Mouse (Mus musculus) CH12.LX (cell line): ENCODE measurements around the gene Ccl17. TPM values are rescaled to one million over a fixed set of nuclear protein-coding genes. Genes with fewer than 3 reads are reported as not detected.
A peak's percentile ranks its signal among the peaks of the same experiment; 100 is the strongest.

ENCODE experiments used
- DNase-seq: peaks from one replicate; pipeline ENCODE4 v3.0.0-alpha.2; 2013; ENCODE audit errors: extremely low read depth
- H3K27ac ChIP-seq: 2 replicates; pipeline ENCODE4 v1.5.1; 2012; ENCODE audit warnings: low read depth, mild to moderate bottlenecking, control low read depth, moderate library complexity; ENCODE audit not compliant: insufficient read depth
- H3K27me3 ChIP-seq: replicated peaks from 2 replicates; pipeline ENCODE3; 2012; ENCODE audit warnings: inconsistent platforms
- H3K36me3 ChIP-seq, 2 experiments: replicated peaks in 1 of 2; 2 replicates each; pipeline versions ENCODE3 to v1.6.1; 2012; ENCODE audit warnings: inconsistent platforms in 1 of 2, low read length in 1 of 2, mild to moderate bottlenecking in 1 of 2, mixed read lengths in 1 of 2, moderate library complexity in 1 of 2; ENCODE audit not compliant: control insufficient read depth in 1 of 2, insufficient read depth in 1 of 2
- H3K4me1 ChIP-seq, 2 experiments: 2 replicates each; pipeline ENCODE4 v1.6.1; 2012; ENCODE audit warnings: inconsistent platforms in 1 of 2, moderate library complexity in 1 of 2; ENCODE audit not compliant: insufficient read depth in 2 of 2, control insufficient read depth in 1 of 2
- H3K4me2 ChIP-seq: 2 replicates; pipeline ENCODE4 v1.6.1; 2012; ENCODE audit warnings: low read depth, mild to moderate bottlenecking, control low read depth; ENCODE audit not compliant: poor library complexity, insufficient read depth, severe bottlenecking
- H3K4me3 ChIP-seq, 3 experiments: fragments of 150-350 bp in 1 of 3; sonication (generic) in 1 of 3; replicated peaks in 1 of 3; 2 replicates each; pipeline versions ENCODE3 to v1.5.1; 2011 to 2012; ENCODE audit warnings: low read depth in 2 of 3, low read length in 2 of 3, mild to moderate bottlenecking in 2 of 3, moderate library complexity in 2 of 3, control low read depth in 1 of 3, improper control_type of control experiment in 1 of 3, inconsistent platforms in 1 of 3, mixed read lengths in 1 of 3; ENCODE audit not compliant: poor library complexity in 1 of 3
- H3K79me2 ChIP-seq: replicated peaks from 2 replicates; pipeline ENCODE4 v1.6.1; 2012; ENCODE audit warnings: mild to moderate bottlenecking, moderate library complexity; ENCODE audit not compliant: control insufficient read depth, poor library complexity, insufficient read depth, severe bottlenecking; ENCODE audit errors: extremely low read depth
- H3K9ac ChIP-seq: 2 replicates; pipeline ENCODE4 v1.6.1; 2012; ENCODE audit warnings: low read depth, mild to moderate bottlenecking, control low read depth, moderate library complexity; ENCODE audit not compliant: insufficient read depth
- H3K9me3 ChIP-seq: replicated peaks from 2 replicates; pipeline ENCODE3; 2012; ENCODE audit warnings: low read length, inconsistent platforms, mixed read lengths
- CTCF ChIP-seq, 2 experiments: IDR thresholded peaks in 1 of 2; conservative IDR thresholded peaks in 1 of 2; 2 replicates each; pipeline ENCODE4 v1.5.1; 2011 to 2012; ENCODE audit warnings: low read depth in 2 of 2, low read length in 2 of 2, improper control_type of control experiment in 1 of 2, inconsistent platforms in 1 of 2, mild to moderate bottlenecking in 1 of 2, moderate library complexity in 1 of 2
- ELF1 ChIP-seq: IDR thresholded peaks from 2 replicates; pipeline ENCODE4 v1.6.1; 2014; ENCODE audit warnings: low read depth, mild to moderate bottlenecking, inconsistent platforms, low read length, improper control_type of control experiment
- GABPA ChIP-seq: IDR thresholded peaks from 2 replicates; pipeline ENCODE4 v1.6.1; 2012; ENCODE audit warnings: low read depth, low read length, improper control_type of control experiment, inconsistent platforms; ENCODE audit not compliant: insufficient replicate concordance
- HCFC1 ChIP-seq: IDR thresholded peaks from 2 replicates; pipeline ENCODE4 v1.6.1; 2012; ENCODE audit warnings: low read depth, mild to moderate bottlenecking, inconsistent platforms, low read length, improper control_type of control experiment
- IRF4 ChIP-seq: IDR thresholded peaks from 2 replicates; pipeline ENCODE4 v1.6.1; 2014; ENCODE audit warnings: low read depth, mild to moderate bottlenecking, inconsistent platforms, low read length, improper control_type of control experiment
- KAT2A ChIP-seq: IDR thresholded peaks from 2 replicates; pipeline ENCODE4 v1.6.1; 2012; ENCODE audit warnings: low read length, improper control_type of control experiment, inconsistent platforms; ENCODE audit not compliant: insufficient replicate concordance
- MEF2A ChIP-seq: IDR thresholded peaks from 2 replicates; pipeline ENCODE4 v1.6.1; 2014; ENCODE audit warnings: low read depth, mild to moderate bottlenecking, inconsistent platforms, low read length, improper control_type of control experiment, borderline replicate concordance
- MXI1 ChIP-seq: IDR thresholded peaks from 2 replicates; pipeline ENCODE4 v1.6.1; 2011; ENCODE audit warnings: mild to moderate bottlenecking, low read depth, low read length, improper control_type of control experiment
- MYC ChIP-seq: IDR thresholded peaks from 2 replicates; pipeline ENCODE4 v1.6.1; 2011; ENCODE audit warnings: low read depth, mild to moderate bottlenecking, improper control_type of control experiment, low read length
- PAX5 ChIP-seq: IDR thresholded peaks from 2 replicates; pipeline ENCODE4 v1.6.1; 2012; ENCODE audit warnings: low read length, inconsistent platforms, mixed read lengths
- RAD21 ChIP-seq: IDR thresholded peaks from 2 replicates; pipeline ENCODE4 v1.6.1; 2011; ENCODE audit warnings: low read depth, mild to moderate bottlenecking, low read length, improper control_type of control experiment, moderate library complexity
- RCOR1 ChIP-seq: conservative IDR thresholded peaks from 2 replicates; pipeline ENCODE4 v1.6.1; 2012; ENCODE audit warnings: low read depth, mild to moderate bottlenecking, inconsistent platforms, low read length, improper control_type of control experiment
- SIN3A ChIP-seq: IDR thresholded peaks from 2 replicates; pipeline ENCODE4 v1.6.1; 2012; ENCODE audit warnings: low read length, improper control_type of control experiment, inconsistent platforms
- SMC3 ChIP-seq: IDR thresholded peaks from 2 replicates; pipeline ENCODE4 v1.6.1; 2011; ENCODE audit warnings: low read depth, low read length, improper control_type of control experiment
- TBP ChIP-seq: conservative IDR thresholded peaks from 2 replicates; pipeline ENCODE4 v1.6.1; 2011; ENCODE audit warnings: low read depth, low read length, improper control_type of control experiment
- TCF12 ChIP-seq: IDR thresholded peaks from 2 replicates; pipeline ENCODE4 v1.6.1; 2014; ENCODE audit warnings: low read depth, mild to moderate bottlenecking, inconsistent platforms, low read length, improper control_type of control experiment
- UBTF ChIP-seq: IDR thresholded peaks from 2 replicates; pipeline ENCODE4 v1.6.1; 2012; ENCODE audit warnings: low read depth, mild to moderate bottlenecking, inconsistent platforms, low read length, improper control_type of control experiment, moderate library complexity
- USF2 ChIP-seq: conservative IDR thresholded peaks from 2 replicates; pipeline ENCODE4 v1.6.1; 2011; ENCODE audit warnings: low read depth, low read length, improper control_type of control experiment
- ZC3H11A ChIP-seq: IDR thresholded peaks from 2 replicates; pipeline ENCODE4 v1.6.1; 2012; ENCODE audit warnings: low read depth, mild to moderate bottlenecking, inconsistent platforms, low read length, improper control_type of control experiment
- ZMIZ1 ChIP-seq: IDR thresholded peaks from 2 replicates; pipeline ENCODE4 v1.6.1; 2012; ENCODE audit warnings: low read depth, mild to moderate bottlenecking, inconsistent platforms, low read length, improper control_type of control experiment
- ZNF384 ChIP-seq: IDR thresholded peaks from 2 replicates; pipeline ENCODE4 v1.6.1; 2012; ENCODE audit warnings: low read depth, low read length, improper control_type of control experiment, inconsistent platforms
- dilution Hi-C: fragments of 300-500 bp; cut with MboI; formaldehyde crosslinking; loops from 2 replicates; pipeline ENCODE4 v1.14.3; 2020; ENCODE audit warnings: low sequenced_read_pairs; ENCODE audit not compliant: extremely low pct_unique_long_range_greater_than_20kb, extremely low pct_ligation_motif_present
- in situ Hi-C: fragments of 300-500 bp; cut with MboI; formaldehyde crosslinking; loops from 3 replicates; pipeline ENCODE4 v1.14.3; 2019; ENCODE audit warnings: low sequenced_read_pairs, low pct_ligation_motif_present, low pct_unique_long_range_greater_than_20kb, mixed read lengths
- polyA plus RNA-seq: library from polyadenylated mRNA; unstranded; fragments of >175 nt; gene quantifications from 2 replicates; pipeline ENCODE4 v1.2.1, GENCODE M21; 2012; ENCODE audit warnings: low read depth; ENCODE audit not compliant: insufficient read length
- total RNA-seq, 2 experiments: library from RNA; depleted of rRNA; stranded (reverse); fragments of 300-350 nt in 1 of 2; fragments of >200 nt in 1 of 2; gene quantifications; 2 replicates each; pipeline ENCODE4 v1.2.3; 2012 to 2014

The Ccl17 gene
- total and polyA plus RNA-seq, 3 experiments = 1.3 to 2.6 (median 2.1) TPM

GRCm38 (mm10) chr8:94814556-94814955 is 4.3 kb downstream of the Ccl17 start:
- peaks cover 2 to 25% of the 10 kb centered on the region in 2 experiments for H3K36me3 ChIP-seq
- H3K4me2 ChIP-seq = no peak overlapping the region
- H3K79me2 ChIP-seq = no peaks in the 10 kb centered on the region
- H3K27me3 ChIP-seq = no peaks in the 10 kb centered on the region
- no peak overlapping the region for H3K27ac ChIP-seq
- no peak for TF ChIP-seq IRF4
- no peak for TF ChIP-seq ELF1
- no peak for TF ChIP-seq TCF12
- peak; percentile 50 for TF ChIP-seq SMC3
- TF ChIP-seq ZMIZ1 = no peak
- peak; percentile 69 to 79 for TF ChIP-seq CTCF (conservative IDR thresholded peaks at IDR 0.05 in 1 of 2, IDR thresholded peaks at IDR 0.05 in 1 of 2; ENCODE audit: low read depth in 2 of 2, low read length in 2 of 2)
- TF ChIP-seq RAD21 = peak; percentile 48
- TF ChIP-seq HCFC1 = no peak
- peak; percentile 87 for TF ChIP-seq ZNF384
- no peaks in the 10 kb centered on the region for H3K9me3 ChIP-seq
- no peak overlapping the region for H3K9ac ChIP-seq
- H3K4me3 ChIP-seq = no peak overlapping the region
- in situ Hi-C loops = no loop called here
- dilution Hi-C loops = no loop called here
- H3K4me1 ChIP-seq = peaks cover 24 to 47% of the 10 kb centered on the region in 2 experiments
- peak; percentile 40 for DNase-seq

GRCm38 (mm10) chr8:94817933-94818332 is 7.7 kb downstream of the Ccl17 start:
- Histone ChIP-seq H3K27me3 (no peaks in the 10 kb centered on the region), H3K27ac (no peak overlapping the region), H3K79me2 (no peaks in the 10 kb centered on the region), H3K4me3 (no peak overlapping the region), H3K9me3 (no peaks in the 10 kb centered on the region), H3K9ac (no peak overlapping the region), H3K4me2 (no peak overlapping the region), H3K36me3 (peaks cover 30 to 59% of the 10 kb centered on the region in 2 experiments), H3K4me1 (peaks cover 3 to 18% of the 10 kb centered on the region in 2 experiments; a peak in 3 of 4 replicates)
- DNase-seq = no peak
- in situ Hi-C loops (no loop called here), dilution Hi-C loops (no loop called here)
- no peak for TF ChIP-seq HCFC1
- no peak for TF ChIP-seq ZMIZ1
- TF ChIP-seq UBTF = no peak

DNA sequence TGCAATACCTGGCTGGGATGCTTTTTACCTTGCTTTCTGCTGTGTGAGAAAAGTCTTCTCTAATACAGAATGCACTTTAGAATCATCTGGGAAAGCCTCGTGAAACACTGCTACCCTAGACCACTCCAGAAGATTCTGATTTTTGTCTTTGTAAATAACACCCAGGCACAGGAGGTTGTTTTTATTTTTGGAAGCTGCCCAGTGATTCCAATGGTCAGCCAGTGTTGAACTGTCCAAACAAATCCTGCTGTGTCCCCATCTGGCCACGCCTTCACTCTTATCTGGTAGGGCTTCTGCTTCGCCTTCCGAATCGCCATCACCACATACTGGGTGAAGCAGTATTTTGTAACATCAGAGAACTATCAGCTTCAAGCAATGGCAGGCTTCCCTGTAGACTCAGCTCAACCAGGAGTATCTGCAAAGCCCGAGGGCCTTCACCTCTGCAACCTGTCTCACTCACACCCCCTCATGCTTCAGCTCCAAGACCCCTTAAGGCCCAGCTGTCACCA is 9.5 kb downstream of the Ccl17 start:
- in situ Hi-C loops = loop anchor here (5.0 kb wide), 1 partner anchor 88 kb away; no protein-coding TSS in a partner anchor
- dilution Hi-C loops = no loop called here
- peaks cover 44 to 75% of the 10 kb centered on the region in 2 experiments for H3K36me3 ChIP-seq

More for the DNA sequence above, 9.5 kb downstream of the Ccl17 start:
- H3K27me3 ChIP-seq = no peaks in the 10 kb centered on the region
- no peak for TF ChIP-seq ZC3H11A
- TF ChIP-seq HCFC1 = no peak
- no peak for TF ChIP-seq USF2
- no peak for TF ChIP-seq KAT2A
- no peak for TF ChIP-seq GABPA
- TF ChIP-seq MEF2A = no peak
- no peak for TF ChIP-seq MYC
- no peak for TF ChIP-seq TBP
- TF ChIP-seq PAX5 = no peak
- no peak for TF ChIP-seq MXI1
- no peak for TF ChIP-seq ZNF384
- TF ChIP-seq TCF12 = no peak
- TF ChIP-seq RCOR1 = no peak
- no peak for TF ChIP-seq SIN3A
- no peak for TF ChIP-seq IRF4
- no peak overlapping the region for H3K4me2 ChIP-seq
- no peak overlapping the region for H3K4me3 ChIP-seq
- no peaks in the 10 kb centered on the region for H3K79me2 ChIP-seq
- no peak for DNase-seq
- peaks cover 3 to 15% of the 10 kb centered on the region in 2 experiments; a peak in 3 of 4 replicates for H3K4me1 ChIP-seq
- H3K9me3 ChIP-seq = no peaks in the 10 kb centered on the region
- no peak overlapping the region for H3K9ac ChIP-seq
- no peak overlapping the region for H3K27ac ChIP-seq
